Mouse (Mus musculus) left cerebral cortex, adult 9 months (tissue): ENCODE measurements at regions not wholly inside any gene's neighbourhood (a gene's known extent, or its start where the extent isn't known, plus 50 kb on each side); places are given as distances from the start of the nearest gene placed in this dataset.

ENCODE experiments used
- DNase-seq, 2 experiments: peaks; one replicate each; pipeline ENCODE4 v3.0.0; 2022; ENCODE audit warnings: low spot score in 2 of 2

GRCm38 (mm10) chr15:50423082-50423665 lies 3461.5 kb upstream of the Gm7489 start:
- DNase-seq: no peak

GRCm38 (mm10) chr15:50449604-50450003 lies 3435.1 kb upstream of the Gm7489 start:
- no peak for DNase-seq

- no peak for DNase-seq
Measured at GRCm38 (mm10) chr15:50472626-50473025, 3412.1 kb upstream of the Gm7489 start.

GRCm38 (mm10) chr15:50498716-50499115 lies 3386.0 kb upstream of the Gm7489 start:
- no peak for DNase-seq

GRCm38 (mm10) chr15:50507999-50508624 lies 3376.6 kb upstream of the Gm7489 start:
- DNase-seq: no peak

- no peak for DNase-seq
Measured at GRCm38 (mm10) chr15:50513036-50513435, 3371.7 kb upstream of the Gm7489 start.

- no peak for DNase-seq
Measured at GRCm38 (mm10) chr15:50524841-50525240, 3359.9 kb upstream of the Gm7489 start.

- no peak for DNase-seq
Measured at GRCm38 (mm10) chr15:50534490-50534889, 3350.2 kb upstream of the Gm7489 start.

- DNase-seq: no peak
Measured at GRCm38 (mm10) chr15:50563611-50564010, 3321.1 kb upstream of the Gm7489 start.

GRCm38 (mm10) chr15:50580811-50581210 lies 3303.9 kb upstream of the Gm7489 start:
- no peak for DNase-seq

GRCm38 (mm10) chr15:50583951-50584350 lies 3300.8 kb upstream of the Gm7489 start:
- DNase-seq: no peak

GRCm38 (mm10) chr15:50585496-50585895 lies 3299.2 kb upstream of the Gm7489 start:
- DNase-seq: no peak
